Mouse (Mus musculus) forebrain, embryonic 11.5 days (tissue): ENCODE data around the gene Slc39a11. TPM values are rescaled to one million over a fixed set of nuclear protein-coding genes. Genes with fewer than 3 reads are reported as not detected.

Source experiments
- ATAC-seq: fragments of 200-750 bp; cut with Nextera tagmentation; replicated peaks from 2 replicates; pipeline ENCODE4 v1.8.0; 2017; ENCODE audit warnings: moderate TSS enrichment; ENCODE audit not compliant: low FRiP score
- DNase-seq: peaks from one replicate; pipeline ENCODE4 v3.0.0-alpha.2; 2017; ENCODE audit warnings: low spot score
- H3K27ac ChIP-seq: fragments of 300-500 bp; sonication (generic); 2 replicates; pipeline ENCODE4 v1.5.1; 2014; ENCODE audit warnings: low read depth, low read length
- H3K27me3 ChIP-seq: fragments of 300-500 bp; sonication (generic); 2 replicates; pipeline ENCODE4 v1.6.1; 2014; ENCODE audit warnings: mild to moderate bottlenecking, low read length, mixed read lengths; ENCODE audit not compliant: control insufficient read depth, insufficient read depth
- H3K36me3 ChIP-seq: fragments of 300-500 bp; sonication (generic); 2 replicates; pipeline ENCODE4 v1.6.1; 2014; ENCODE audit warnings: mild to moderate bottlenecking, low read length, moderate library complexity, mixed read lengths; ENCODE audit not compliant: control insufficient read depth, insufficient read depth
- H3K4me1 ChIP-seq: fragments of 300-500 bp; sonication (generic); replicated peaks from 2 replicates; pipeline ENCODE4 v1.6.1; 2014; ENCODE audit warnings: low read length, mixed read lengths; ENCODE audit not compliant: control insufficient read depth, insufficient read depth
- H3K4me2 ChIP-seq: fragments of 300-500 bp; sonication (generic); 2 replicates; pipeline ENCODE4 v1.6.1; 2014; ENCODE audit warnings: low read depth, mild to moderate bottlenecking, low read length, moderate library complexity, mixed read lengths; ENCODE audit not compliant: severe bottlenecking
- H3K4me3 ChIP-seq: fragments of 300-500 bp; sonication (generic); 2 replicates; pipeline ENCODE4 v1.5.1; 2014; ENCODE audit warnings: low read depth, low read length
- H3K9ac ChIP-seq: fragments of 300-500 bp; sonication (generic); 2 replicates; pipeline ENCODE4 v1.6.1; 2014; ENCODE audit warnings: low read length
- H3K9me3 ChIP-seq: fragments of 300-500 bp; sonication (generic); 2 replicates; pipeline ENCODE4 v1.6.1; 2016; ENCODE audit warnings: low read length, mixed read lengths; ENCODE audit not compliant: control insufficient read depth
- WGBS: fragments of 180-500 bp; shearing (Covaris S2); extraction: QIAGEN DNeasy Blood & Tissue Kit; methylation state at CpG from one replicate; pipeline ENCODE4 v1.1.7; 2014; 5-methylcytosine and 5-hydroxymethylcytosine counted together
- polyA plus RNA-seq: library from polyadenylated mRNA; unstranded; fragments of >200 nt; fragmentation: Nextera tagmentation; extraction: Ambion mirVana; gene quantifications from 2 replicates; pipeline ENCODE4 v1.2.1, GENCODE M21; 2014

Slc39a11 gene
- polyA plus RNA-seq, 1 experiment from 2014 or later = 20.6 TPM

DNA sequence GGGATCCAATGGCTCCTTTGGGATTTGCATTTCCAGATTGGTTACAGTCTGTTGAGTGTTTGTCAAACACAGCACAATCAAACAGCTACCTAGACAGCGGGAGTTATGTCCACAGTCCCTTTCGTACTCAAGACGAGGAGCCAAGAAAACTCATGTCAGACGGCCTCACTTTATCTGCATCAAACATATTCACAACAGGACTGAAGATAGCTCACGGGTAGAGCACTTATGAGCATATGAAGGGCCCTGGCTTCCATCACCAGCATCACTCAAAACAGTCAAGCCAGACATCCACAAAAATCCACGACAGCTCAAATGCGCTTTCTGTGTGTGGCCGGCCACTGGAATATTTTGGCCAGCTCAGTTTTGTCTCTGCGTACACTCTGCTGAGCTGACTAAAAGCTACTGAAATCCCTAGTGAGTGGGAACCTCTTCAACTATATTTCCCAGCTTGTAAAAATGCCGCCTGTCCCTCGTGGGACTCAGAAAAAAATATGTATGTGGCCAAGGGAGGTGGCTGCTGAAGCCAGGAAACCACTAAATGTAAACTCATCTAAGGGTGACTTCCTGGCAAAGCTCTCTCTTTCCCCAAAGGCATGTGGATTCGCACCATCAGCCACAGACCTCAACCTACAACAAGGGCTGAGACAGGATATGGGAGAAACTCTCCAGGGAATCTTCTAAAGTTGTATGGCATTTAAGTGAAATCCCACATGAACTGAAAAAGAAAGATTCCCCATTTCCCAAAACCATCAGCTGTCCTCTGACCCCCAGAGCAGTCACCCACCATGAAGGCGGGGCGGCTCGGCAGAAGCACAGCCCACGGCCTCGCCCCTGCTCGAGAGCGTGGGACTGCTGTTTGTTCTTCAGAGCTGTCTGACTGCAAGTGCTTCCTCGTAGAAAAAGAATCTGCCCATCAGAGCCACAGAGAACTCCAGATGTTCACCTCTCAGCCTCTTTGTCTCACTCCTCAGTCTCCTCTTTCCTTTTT, 159.1 kb downstream of the Slc39a11 start:
- no peak for ATAC-seq
- H3K4me2 ChIP-seq = no peak overlapping the region
- no peak overlapping the region for H3K27ac ChIP-seq
- H3K27me3 ChIP-seq = no peaks in the 10 kb centered on the region
- H3K9me3 ChIP-seq = no peaks in the 10 kb centered on the region
- H3K4me1 ChIP-seq = no peaks in the 10 kb centered on the region
- no peak overlapping the region for H3K4me3 ChIP-seq
- DNase-seq = no peak
- H3K36me3 ChIP-seq = no peaks in the 10 kb centered on the region
- no peak overlapping the region for H3K9ac ChIP-seq
- WGBS = 90% methylated on average over 20 of the region's 20 CpGs

DNA sequence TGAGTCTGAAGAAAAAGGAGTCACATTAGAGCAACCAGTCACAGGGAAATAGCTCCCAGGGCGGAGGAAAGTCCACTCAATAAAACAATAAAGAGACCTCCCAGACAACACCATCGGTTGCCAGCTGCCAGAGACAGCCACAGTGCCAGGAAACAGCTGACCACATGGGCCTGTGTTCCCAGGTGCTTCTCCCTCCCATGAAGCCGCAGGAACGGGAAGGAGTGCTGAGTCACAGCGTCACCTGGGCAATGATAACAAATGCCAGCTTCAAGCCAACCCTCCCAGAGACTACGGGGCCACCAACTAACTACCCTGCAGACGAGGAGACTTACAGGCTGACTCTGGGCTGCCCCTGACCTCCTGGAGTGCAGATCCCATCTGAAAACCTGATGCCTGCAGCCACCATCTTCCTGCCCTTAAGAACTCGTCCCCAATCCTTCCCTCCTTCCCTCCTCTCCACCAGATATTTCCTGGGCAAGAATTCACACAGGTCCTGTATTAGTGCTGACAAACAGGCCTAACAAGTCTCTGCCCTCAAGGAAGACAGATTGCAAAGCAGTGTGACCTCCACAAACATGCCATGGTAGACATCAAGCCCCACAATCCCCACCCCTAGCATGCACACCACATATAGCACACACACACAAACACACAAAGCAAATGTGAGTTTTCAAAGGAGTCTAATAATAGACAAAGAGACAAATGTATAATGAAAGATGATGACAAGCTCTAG, 162.1 kb downstream of the Slc39a11 start:
- Histone ChIP-seq H3K27ac (no peak overlapping the region), H3K4me3 (no peak overlapping the region), H3K36me3 (no peaks in the 10 kb centered on the region), H3K4me2 (no peak overlapping the region), H3K27me3 (no peaks in the 10 kb centered on the region), H3K4me1 (no peaks in the 10 kb centered on the region), H3K9me3 (no peaks in the 10 kb centered on the region), H3K9ac (no peak overlapping the region)
- ATAC-seq (no peak), DNase-seq (no peak)
- 78% methylated on average over 8 of the region's 8 CpGs for WGBS

DNA sequence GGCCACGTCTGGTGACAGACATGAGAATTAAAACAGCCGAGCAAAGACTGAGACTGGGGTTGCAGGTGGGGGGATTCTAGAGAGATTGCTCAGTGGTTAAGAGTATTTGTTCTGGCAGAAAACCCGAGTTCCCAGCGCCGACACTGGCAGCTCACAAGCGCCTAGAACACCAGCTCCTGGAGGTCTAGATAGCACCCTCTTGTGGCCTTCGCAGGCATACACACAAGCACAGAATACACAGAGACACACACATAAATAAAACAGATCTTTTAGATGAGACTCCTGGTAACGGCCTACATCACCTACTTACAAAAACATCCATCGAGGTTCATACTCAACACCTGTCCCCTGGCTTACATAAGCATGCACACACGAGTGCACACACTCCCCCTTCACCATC, 165.8 kb downstream of the Slc39a11 start:
- Histone ChIP-seq H3K27ac (no peak overlapping the region), H3K36me3 (no peaks in the 10 kb centered on the region), H3K4me2 (no peak overlapping the region), H3K9me3 (no peaks in the 10 kb centered on the region), H3K4me3 (no peak overlapping the region), H3K4me1 (no peaks in the 10 kb centered on the region), H3K27me3 (no peaks in the 10 kb centered on the region), H3K9ac (no peak overlapping the region)
- 87% methylated on average over 10 of the region's 10 CpGs for WGBS
- ATAC-seq = no peak
- DNase-seq = no peak

DNA sequence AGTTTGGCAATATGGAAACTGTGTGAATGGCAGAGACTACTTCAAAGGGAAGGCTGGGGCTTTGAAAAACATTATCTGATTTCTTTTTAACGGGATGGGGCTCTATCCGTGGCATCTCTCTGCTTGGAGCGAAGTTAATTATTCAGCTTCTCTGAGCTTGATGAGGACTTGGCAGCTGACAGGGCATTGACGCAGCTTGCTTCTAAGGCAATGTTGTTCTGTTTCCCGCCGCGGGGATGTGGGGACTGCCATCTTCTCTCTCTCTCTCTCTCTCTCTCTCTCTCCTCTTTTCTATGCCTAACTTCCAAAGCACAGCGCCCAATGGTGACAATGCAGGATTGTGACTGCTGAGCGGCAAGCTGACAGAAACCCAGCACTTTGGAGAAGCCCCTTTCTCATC, 172.3 kb downstream of the Slc39a11 start:
- Histone ChIP-seq H3K27ac (no peak overlapping the region), H3K4me3 (no peak overlapping the region), H3K36me3 (no peaks in the 10 kb centered on the region), H3K4me1 (peaks cover 2% of the 10 kb centered on the region; the same call in 1 of the 2 replicates), H3K4me2 (no peak overlapping the region), H3K9me3 (no peaks in the 10 kb centered on the region), H3K27me3 (no peaks in the 10 kb centered on the region), H3K9ac (no peak overlapping the region)
- ATAC-seq (no peak), DNase-seq (no peak)
- 70% methylated on average over 9 of the region's 9 CpGs for WGBS

DNA sequence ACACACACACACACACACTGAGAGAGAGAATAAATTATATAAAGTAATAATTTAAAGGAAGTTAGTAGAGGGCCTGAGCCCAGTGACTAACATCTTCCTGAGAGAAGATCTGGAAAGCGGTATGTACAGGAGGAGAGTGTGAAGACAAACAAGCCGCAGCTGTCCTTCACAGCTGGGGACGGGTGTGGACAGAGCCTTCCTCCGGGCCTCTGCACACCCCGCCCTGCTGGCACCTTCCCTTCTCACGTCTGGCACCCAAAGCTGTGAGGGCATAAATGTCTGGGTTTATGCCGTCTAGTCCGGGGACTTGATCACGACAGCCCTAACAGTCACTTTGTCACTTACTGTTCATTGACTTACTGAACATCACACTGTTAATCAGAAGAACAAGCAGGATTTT, 173.2 kb downstream of the Slc39a11 start:
- no peaks in the 10 kb centered on the region for H3K36me3 ChIP-seq
- peaks cover 2% of the 10 kb centered on the region; the same call in 1 of the 2 replicates for H3K4me1 ChIP-seq
- WGBS = 86% methylated on average over 9 of the region's 9 CpGs
- no peaks in the 10 kb centered on the region for H3K27me3 ChIP-seq
- H3K9ac ChIP-seq = no peak overlapping the region
- H3K27ac ChIP-seq = no peak overlapping the region
- DNase-seq (no peak), ATAC-seq (no peak)
- H3K4me2 ChIP-seq = no peak overlapping the region
- no peak overlapping the region for H3K4me3 ChIP-seq
- no peaks in the 10 kb centered on the region for H3K9me3 ChIP-seq

DNA sequence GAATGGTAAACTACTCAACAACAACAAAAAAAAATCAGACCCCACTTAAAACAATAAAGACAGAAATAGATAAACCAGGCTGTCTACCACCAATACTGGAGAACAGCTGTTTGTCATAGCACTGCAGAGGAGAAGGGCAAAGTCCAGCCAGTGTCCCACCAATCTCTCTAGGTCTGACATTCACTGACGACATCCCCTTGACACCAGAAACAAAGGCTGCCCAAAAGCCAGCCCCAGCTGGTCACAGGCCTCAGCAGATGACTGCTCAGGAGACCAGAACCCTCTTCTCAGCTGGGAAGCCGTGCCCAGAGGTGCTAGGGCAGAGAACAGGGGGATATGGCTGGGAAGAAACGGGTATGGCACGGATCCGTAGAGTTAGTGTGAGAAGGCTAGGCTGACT, 174.4 kb downstream of the Slc39a11 start:
- Histone ChIP-seq H3K36me3 (no peaks in the 10 kb centered on the region), H3K4me1 (peaks cover 2% of the 10 kb centered on the region; the same call in 1 of the 2 replicates), H3K9ac (no peak overlapping the region), H3K4me2 (no peak overlapping the region), H3K4me3 (no peak overlapping the region), H3K9me3 (no peaks in the 10 kb centered on the region), H3K27me3 (no peaks in the 10 kb centered on the region), H3K27ac (no peak overlapping the region)
- no peak for DNase-seq
- ATAC-seq = no peak
- WGBS = 81% methylated on average over 5 of the region's 5 CpGs

DNA sequence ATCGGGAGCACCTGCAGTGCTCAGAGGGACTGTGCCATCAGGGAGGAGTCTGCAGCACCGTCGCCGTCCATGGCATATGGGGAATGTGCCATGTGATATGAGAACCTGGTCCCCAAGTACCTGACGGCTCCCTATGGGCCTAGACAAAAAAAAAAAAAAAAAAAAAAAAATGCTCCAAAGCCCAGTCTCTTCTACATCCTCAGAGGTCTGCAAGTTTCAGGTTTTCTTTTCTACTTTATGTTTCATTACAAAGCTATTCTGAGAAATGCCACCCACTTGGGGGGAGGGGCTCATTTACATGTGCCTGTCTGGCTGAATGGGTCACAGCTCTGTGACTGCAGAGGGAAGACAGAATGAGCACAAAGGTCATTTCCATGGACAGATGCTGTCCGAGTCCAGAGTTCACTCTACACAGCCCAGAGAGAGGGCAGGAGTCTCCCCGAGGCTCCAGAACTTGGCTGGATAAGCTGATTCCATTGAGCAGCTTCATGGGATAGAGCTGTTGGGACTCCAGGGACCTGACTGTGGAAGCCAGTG, 175.8 kb downstream of the Slc39a11 start:
- no peak overlapping the region for H3K9ac ChIP-seq
- ATAC-seq = no peak
- H3K4me2 ChIP-seq = no peak overlapping the region
- 78% methylated on average over 7 of the region's 7 CpGs for WGBS
- no peaks in the 10 kb centered on the region for H3K27me3 ChIP-seq
- no peak overlapping the region for H3K27ac ChIP-seq
- peaks cover 2% of the 10 kb centered on the region; the same call in 1 of the 2 replicates for H3K4me1 ChIP-seq
- DNase-seq = no peak
- no peaks in the 10 kb centered on the region for H3K9me3 ChIP-seq
- H3K36me3 ChIP-seq = no peaks in the 10 kb centered on the region
- H3K4me3 ChIP-seq = no peak overlapping the region

DNA sequence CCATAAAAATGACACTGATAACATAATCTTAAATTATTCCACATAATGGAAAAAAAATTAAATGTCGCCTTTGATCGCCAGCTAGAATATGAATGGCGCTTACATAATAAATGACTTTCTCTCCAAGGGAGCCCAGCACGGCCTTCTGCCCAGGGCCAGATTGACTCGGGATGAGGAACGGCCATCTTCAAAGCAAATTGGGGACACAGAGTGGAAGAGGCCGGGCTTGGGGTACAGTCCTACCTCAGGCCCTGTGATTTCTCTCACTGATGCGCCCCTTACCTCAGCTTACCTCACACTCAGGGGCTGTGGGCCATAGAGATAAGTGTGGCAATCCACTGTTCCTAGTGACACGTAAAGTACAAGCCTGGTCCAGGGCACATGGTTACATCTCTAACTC, 177.9 kb downstream of the Slc39a11 start:
- no peak for DNase-seq
- no peaks in the 10 kb centered on the region for H3K9me3 ChIP-seq
- no peak for ATAC-seq
- H3K27me3 ChIP-seq = no peaks in the 10 kb centered on the region
- no peak overlapping the region for H3K4me3 ChIP-seq
- H3K36me3 ChIP-seq = no peaks in the 10 kb centered on the region
- no peak overlapping the region for H3K9ac ChIP-seq
- 93% methylated on average over 9 of the region's 9 CpGs for WGBS
- H3K4me2 ChIP-seq = no peak overlapping the region
- peaks cover 8% of the 10 kb centered on the region for H3K4me1 ChIP-seq
- H3K27ac ChIP-seq = no peak overlapping the region
